Mouse (Mus musculus) ES-Bruce4 (cell line): ENCODE data around the gene Elf1.

ENCODE experiments used
- CTCF ChIP-seq: IDR thresholded peaks from one replicate; pipeline ENCODE4 v1.8.1; 2011; ENCODE audit warnings: low read depth, low read length
- EP300 ChIP-seq: IDR thresholded peaks from 2 replicates; pipeline ENCODE4 v1.6.1; 2011; ENCODE audit warnings: low read depth, low read length; ENCODE audit not compliant: insufficient read depth
- POLR2A ChIP-seq: IDR thresholded peaks from one replicate; pipeline ENCODE4 v1.8.1; 2011; ENCODE audit warnings: low read length; ENCODE audit not compliant: insufficient read depth

DNA sequence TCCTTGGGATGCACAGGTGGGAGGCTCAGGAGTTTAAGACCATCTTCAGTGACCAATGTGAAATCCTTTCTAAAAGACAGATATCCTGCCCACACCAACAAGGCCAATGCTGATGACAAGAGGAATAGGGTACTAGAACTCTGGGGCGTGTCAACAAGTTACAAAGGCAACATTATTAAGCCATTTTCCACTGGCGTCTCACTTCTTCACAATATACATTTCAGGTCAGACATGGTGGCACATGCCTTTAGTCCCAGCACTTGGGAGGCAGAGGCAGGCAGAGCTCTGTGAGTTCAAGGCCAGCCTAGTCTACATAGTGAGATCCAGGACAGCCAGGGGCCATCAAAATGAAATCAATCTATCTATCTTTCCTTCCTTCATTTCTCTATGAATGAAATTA is 7.6 kb upstream of the Elf1 start:
- no peak for TF ChIP-seq POLR2A
- no peak for TF ChIP-seq CTCF
- no peak for TF ChIP-seq EP300
